Mouse (Mus musculus) heart, postnatal 4 days (tissue): Measurements from ENCODE around the gene Ccdc86. TPM values are rescaled to one million over a fixed set of nuclear protein-coding genes. Genes with fewer than 3 reads are reported as not detected.

Experiments used
- DNase-seq: peaks from one replicate; pipeline ENCODE4 v3.0.0; 2021
- total RNA-seq, 2 experiments: library from RNA; stranded (reverse); gene quantifications; 2 replicates each; pipeline ENCODE4 v1.2.3; 2021

The Ccdc86 gene
- total RNA-seq, result 10 to 100 TPM; 10.6 to 11.3 TPM

GRCm38 (mm10) chr19:10949112-10949511 lies at the start of gene Ccdc86:
TSS of gene Ccdc86 (minus strand) at chr19:10949266.
- peak; percentile 96 for DNase-seq

GRCm38 (mm10) chr19:10993150-10993549 lies 44.1 kb upstream of the Ccdc86 start, which contains the start of gene Ms4a15:
TSS of gene Ms4a15 (minus strand) at chr19:10993250.
- no peak for DNase-seq

- no peak for DNase-seq
These were observed 42.8 kb upstream of the Ccdc86 start for GRCm38 (mm10) chr19:10991911-10992310.

GRCm38 (mm10) chr19:10990751-10991150 lies 41.7 kb upstream of the Ccdc86 start:
- DNase-seq, result no peak

- no peak for DNase-seq
These were observed 39.5 kb upstream of the Ccdc86 start for GRCm38 (mm10) chr19:10988563-10988962.

- no peak for DNase-seq
These were observed 36.8 kb upstream of the Ccdc86 start for GRCm38 (mm10) chr19:10985889-10986288.

- DNase-seq, result no peak
These were observed 35.5 kb upstream of the Ccdc86 start for GRCm38 (mm10) chr19:10984551-10984950.

GRCm38 (mm10) chr19:10983146-10983545 lies 34.1 kb upstream of the Ccdc86 start:
- peak; percentile 60 for DNase-seq

GRCm38 (mm10) chr19:10980210-10980609 lies 31.1 kb upstream of the Ccdc86 start:
- DNase-seq, result no peak

GRCm38 (mm10) chr19:10979184-10980168 lies 30.4 kb upstream of the Ccdc86 start:
- DNase-seq, result peak; percentile 87

- peak; percentile 52 for DNase-seq
These were observed 27.3 kb upstream of the Ccdc86 start for GRCm38 (mm10) chr19:10976318-10976717.

GRCm38 (mm10) chr19:10975187-10975586 lies 26.1 kb upstream of the Ccdc86 start:
- DNase-seq, result no peak

GRCm38 (mm10) chr19:10974238-10974865 lies 25.3 kb upstream of the Ccdc86 start, which contains the start of gene Ms4a10:
TSS of gene Ms4a10 (minus strand) at chr19:10974670.
- DNase-seq, result no peak

- no peak for DNase-seq
These were observed 24.1 kb upstream of the Ccdc86 start for GRCm38 (mm10) chr19:10973187-10973586.

- DNase-seq, result no peak
These were observed 23.6 kb upstream of the Ccdc86 start for GRCm38 (mm10) chr19:10972660-10973059.

GRCm38 (mm10) chr19:10970457-10970856 lies 21.4 kb upstream of the Ccdc86 start:
- DNase-seq, result no peak

- no peak for DNase-seq
These were observed 19.5 kb upstream of the Ccdc86 start for GRCm38 (mm10) chr19:10968578-10968977.

GRCm38 (mm10) chr19:10965721-10966120 lies 16.7 kb upstream of the Ccdc86 start:
- no peak for DNase-seq

- no peak for DNase-seq
These were observed 10.9 kb upstream of the Ccdc86 start for GRCm38 (mm10) chr19:10959978-10960346.

- DNase-seq, result peak; percentile 54
These were observed 10.3 kb upstream of the Ccdc86 start for GRCm38 (mm10) chr19:10959085-10959977.

GRCm38 (mm10) chr19:10952021-10952939 lies 3.2 kb upstream of the Ccdc86 start:
- DNase-seq, result peak; percentile 72
